Mouse (Mus musculus) liver, embryonic 14.5 days (tissue): Measurements from ENCODE around the gene Klhl7.

Experiments
- CTCF ChIP-seq: IDR thresholded peaks from 2 replicates; pipeline ENCODE4 v1.5.1; 2016; ENCODE audit warnings: antibody characterized with exemption, low read depth, control low read depth
- EP300 ChIP-seq: IDR thresholded peaks from 2 replicates; pipeline ENCODE4 v1.6.1; 2016; ENCODE audit warnings: antibody characterized with exemption, low read depth

- TF ChIP-seq CTCF, result no peak
- no peak for TF ChIP-seq EP300
Observed at GRCm38 (mm10) chr5:24103841-24104240, 3.4 kb downstream of the Klhl7 start.
